Mouse (Mus musculus): Measurements from ENCODE around the gene Pcdh15.

DNA sequence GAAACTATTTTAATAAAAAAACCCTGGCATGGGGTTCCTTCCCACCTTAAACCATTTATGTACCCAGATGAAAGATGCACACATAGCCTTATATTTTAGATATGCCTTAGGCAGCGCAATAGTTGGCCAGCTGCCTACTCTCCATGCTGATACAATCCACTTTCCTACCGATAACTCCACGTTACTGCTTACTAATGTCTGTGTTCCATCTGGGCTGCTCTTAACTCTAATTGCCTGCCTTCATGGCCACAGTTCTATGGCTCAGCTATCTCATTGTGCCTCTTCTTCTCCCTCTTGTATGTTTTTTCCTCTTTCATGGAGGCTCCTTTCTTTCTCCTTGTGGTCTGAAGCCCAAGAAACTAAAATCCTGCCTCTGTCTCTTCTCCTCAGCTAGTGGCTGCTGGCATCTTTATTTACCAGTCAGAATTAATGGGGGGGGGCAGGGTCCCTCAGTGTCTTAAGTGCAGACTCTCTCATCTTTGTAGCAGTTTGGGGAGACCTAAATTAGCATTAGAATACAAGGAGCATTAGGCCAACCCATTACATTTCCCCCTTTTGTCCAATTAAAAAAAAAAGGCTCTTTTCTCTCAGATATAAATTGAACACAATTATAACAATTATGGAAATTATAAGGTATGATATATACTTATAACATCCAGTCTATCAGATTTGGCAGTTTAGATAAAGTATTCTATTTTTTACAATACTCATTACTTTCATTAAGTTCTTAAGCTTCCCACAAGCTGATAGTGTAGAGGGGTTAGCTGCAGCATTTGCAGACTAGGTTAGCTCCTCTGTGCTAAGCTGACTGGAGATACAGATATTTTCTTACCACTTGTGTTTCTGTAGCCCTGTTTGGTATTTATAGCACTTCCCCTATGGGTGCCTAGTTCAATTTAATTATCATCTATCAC is 1240.4 kb downstream of the Pcdh15 start:
- no peak for TF ChIP-seq CTCF (IDR thresholded peaks at IDR 0.05; ENCODE audit: control insufficient read depth, insufficient read depth, insufficient replicate concordance, low read depth, low read length)
- no peak for TF ChIP-seq POLR2A (IDR thresholded peaks at IDR 0.05; ENCODE audit: control insufficient read depth, low read depth, low read length)

Measured in testis, adult 2 months (tissue).